Mouse (Mus musculus): ENCODE data around the gene Swt1.
"Not testable (repeated sequence)": the region's sequence is repeated elsewhere in the genome, so short reads cannot be mapped to it uniquely, and the experiment has no call there.

DNA sequence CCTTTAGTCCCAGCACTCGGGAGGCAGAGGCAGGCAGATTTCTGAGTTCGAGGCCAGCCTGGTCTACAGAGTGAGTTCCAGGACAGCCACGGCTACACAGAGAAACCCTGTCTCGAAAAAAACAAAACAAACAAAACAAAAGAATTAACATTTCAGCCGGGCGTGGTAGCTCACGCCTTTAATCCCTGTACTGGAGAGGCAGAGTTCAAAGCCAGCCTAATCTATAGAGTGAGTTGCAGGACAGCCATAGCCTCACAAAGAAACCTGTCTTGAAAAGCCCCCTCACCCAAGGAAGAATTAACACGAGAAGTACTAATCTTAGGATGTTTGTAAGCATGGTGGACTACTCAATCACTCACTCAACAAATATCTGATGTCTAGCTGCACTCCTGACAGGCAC is 44.1 kb upstream of the Swt1 start:
- not testable (repeated sequence) for TF ChIP-seq EP300 (optimal IDR thresholded peaks at IDR 0.05); CTCF (IDR thresholded peaks at IDR 0.05; ENCODE audit: low read depth)

Measured in stomach, postnatal 0 days (tissue).